Mouse (Mus musculus) erythroid progenitor cell, adult 5-6 weeks (primary cell): ENCODE results near the gene Lamp2. TPM values are rescaled to one million over a fixed set of nuclear protein-coding genes. Genes with fewer than 3 reads are reported as not detected.
"Not testable (repeated sequence)": the region's sequence is repeated elsewhere in the genome, so short reads cannot be mapped to it uniquely, and the experiment has no call there.

Experiments
- ATAC-seq: replicated peaks from 2 replicates; pipeline ENCODE4 v1.8.0; 2016; ENCODE audit warnings: moderate number of reproducible peaks, mild to moderate bottlenecking, moderate TSS enrichment, inconsistent platforms; ENCODE audit not compliant: poor library complexity, low FRiP score, severe bottlenecking
- total RNA-seq, 2 experiments: library from RNA; stranded (forward) in 1 of 2; stranded (reverse) in 1 of 2; fragments of 150-400 nt in 1 of 2; fragments of 186-747, 209-891 nt in 1 of 2; gene quantifications; 2 replicates each; pipeline versions ENCODE4 v1.2.3 to v1.2.4; 2015 to 2017; ENCODE audit warnings: low replicate concordance in 2 of 2

Gene Lamp2
- total RNA-seq, 2 experiments from 2014 or later: 54.8 to 79.6 TPM

DNA sequence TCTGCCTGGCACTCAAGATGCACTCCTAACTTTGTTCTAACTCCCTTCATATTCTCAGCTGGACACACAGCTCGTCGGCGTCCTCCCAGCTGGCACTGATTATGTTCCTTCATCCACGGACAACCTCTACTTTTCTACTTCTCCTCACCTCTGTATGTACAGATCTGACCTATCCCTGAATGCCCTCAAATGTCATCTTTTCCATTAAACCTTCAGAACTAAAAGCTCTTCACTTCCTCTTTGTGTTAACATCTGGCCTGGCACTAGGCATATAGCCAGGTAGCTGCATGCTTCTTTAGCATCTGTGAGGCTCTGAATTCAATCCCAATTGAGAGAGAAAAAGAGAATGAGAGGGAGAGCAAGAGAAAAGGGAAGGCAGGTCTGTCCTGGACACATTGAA, 26.8 kb downstream of the Lamp2 start:
- ATAC-seq: no peak

DNA sequence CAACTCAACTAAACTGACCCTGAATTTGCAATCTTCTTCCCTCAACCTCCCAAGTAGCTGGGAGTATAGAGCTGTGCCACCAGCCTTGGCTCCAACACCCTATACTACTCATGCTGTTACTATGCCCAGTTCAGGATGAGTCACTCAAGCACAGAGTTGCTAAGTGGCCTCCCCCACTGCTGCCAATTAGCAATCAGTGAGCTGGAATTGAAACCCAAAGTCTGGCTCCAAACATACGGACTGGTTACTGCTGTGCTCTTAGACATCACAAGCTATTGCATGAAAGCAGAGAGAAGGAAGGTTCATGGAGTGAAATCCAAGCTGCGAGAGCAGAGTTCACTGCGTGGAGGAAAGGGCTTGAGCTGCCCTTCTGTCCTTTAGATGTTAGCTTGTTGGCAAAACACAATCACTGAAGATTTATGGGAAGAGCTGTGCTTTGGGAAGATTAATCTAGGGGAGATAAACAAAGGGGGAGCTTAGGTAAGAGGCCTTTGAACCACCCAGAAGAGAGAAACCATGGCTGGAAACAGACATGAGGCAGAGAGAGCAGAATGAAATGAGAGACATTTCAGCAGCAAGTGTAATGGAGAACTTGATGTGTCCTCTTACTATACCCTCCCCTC, 27.3 kb downstream of the Lamp2 start:
- no peak for ATAC-seq

- no peak for ATAC-seq
Measured at GRCm38 (mm10) chrX:38426043-38426442, 30.2 kb downstream of the Lamp2 start.

DNA sequence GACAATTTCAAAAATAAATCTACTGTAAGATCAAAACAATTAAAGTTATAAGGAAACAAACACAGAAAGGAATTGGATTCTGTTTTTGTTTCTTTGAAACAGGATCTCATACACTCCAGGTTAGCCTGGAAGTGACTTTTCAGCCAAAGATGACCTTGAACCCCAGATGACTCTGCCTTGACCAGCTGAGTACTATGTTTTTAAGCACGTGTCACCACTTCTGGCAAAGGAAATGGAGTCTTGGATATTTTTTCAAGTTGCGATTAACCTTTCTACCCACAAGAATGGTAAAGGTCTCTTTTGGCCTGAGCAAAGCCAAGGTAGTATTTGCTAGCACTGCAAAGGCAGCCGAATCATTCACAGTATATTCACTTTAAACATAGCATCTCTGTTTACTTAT, 33.2 kb downstream of the Lamp2 start:
- ATAC-seq: no peak

- ATAC-seq: no peak
Measured at GRCm38 (mm10) chrX:38422396-38422795, 33.9 kb downstream of the Lamp2 start.

DNA sequence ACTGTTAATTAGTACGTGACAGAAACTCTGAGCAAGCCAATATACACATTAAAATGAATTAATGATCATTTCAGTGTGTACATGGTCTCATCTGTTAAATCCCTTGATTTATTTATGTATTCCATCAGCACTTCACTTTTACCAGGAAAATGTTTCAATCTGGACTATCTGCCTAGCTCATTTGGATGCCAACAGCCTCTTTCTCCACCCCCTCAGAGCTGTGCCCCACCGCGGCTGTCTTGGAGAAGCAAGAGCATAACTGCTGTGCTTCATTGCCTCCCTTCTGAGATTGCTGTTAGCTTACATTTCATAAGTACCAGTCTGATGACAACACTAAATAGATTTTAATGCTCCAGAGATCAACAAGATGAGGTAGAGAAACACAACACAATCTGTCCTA, 52.4 kb downstream of the Lamp2 start:
- no peak for ATAC-seq

- no peak for ATAC-seq
Measured at GRCm38 (mm10) chrX:38402981-38403380, 53.3 kb downstream of the Lamp2 start.

GRCm38 (mm10) chrX:38402004-38402403, 54.2 kb downstream of the Lamp2 start:
- no peak for ATAC-seq

GRCm38 (mm10) chrX:38400616-38401015, 55.6 kb downstream of the Lamp2 start:
- ATAC-seq: no peak

DNA sequence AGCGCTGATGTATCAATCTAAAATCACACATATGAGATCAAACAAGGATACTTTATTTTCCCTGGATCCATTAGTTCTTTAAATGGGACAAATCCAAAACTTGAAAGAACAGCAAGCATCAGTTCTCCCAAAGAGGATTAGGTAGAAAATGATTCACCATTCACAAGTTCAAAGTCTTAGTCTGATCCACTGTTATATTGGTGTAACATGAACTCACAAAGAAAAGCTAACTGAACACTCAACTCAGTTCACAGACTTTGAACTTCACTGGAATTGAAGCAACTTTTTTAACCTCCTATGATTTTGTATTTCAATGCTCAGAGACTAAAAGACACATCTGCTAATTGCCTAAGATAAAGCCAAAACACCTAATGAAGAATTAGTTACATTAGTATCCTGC, 56.6 kb downstream of the Lamp2 start:
- no peak for ATAC-seq

DNA sequence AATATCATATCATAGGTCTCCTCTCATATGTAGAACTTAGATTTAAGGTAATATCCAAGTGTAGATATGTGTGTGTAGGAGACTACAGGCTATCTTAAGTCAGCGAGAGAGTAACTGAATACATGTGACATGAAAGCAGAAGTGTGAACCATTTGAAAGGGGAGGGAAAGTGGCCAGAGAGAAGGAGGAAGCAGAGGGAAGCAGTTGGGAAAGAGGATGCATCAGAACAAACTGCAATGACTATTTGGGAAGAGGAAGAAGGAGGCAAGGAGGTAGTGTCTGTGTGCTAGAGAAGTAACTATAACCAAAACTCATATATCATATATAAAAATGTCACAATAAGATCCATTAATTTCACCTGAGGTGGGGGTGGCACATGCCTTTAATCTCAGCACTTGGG, 83.1 kb downstream of the Lamp2 start:
- ATAC-seq: not testable (repeated sequence)

DNA sequence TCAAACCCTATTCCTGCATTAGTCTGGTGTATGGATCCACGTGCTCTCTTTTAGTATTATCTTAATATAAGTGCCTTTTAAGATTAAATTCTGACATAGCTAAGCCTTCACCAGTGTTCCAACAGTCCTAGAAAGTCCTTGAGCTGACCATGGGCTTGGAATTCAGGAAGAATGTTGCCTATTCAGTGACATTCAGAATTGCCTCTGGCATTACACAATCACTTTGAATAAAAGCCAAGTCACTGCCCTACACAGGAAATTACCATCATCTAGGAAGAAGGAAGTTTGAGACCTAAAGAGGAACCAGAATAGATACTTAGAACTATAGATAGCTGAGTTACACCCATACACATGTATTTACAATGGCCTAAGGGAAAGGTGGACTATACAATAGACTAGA, 91.6 kb downstream of the Lamp2 start:
- ATAC-seq: not testable (repeated sequence)

DNA sequence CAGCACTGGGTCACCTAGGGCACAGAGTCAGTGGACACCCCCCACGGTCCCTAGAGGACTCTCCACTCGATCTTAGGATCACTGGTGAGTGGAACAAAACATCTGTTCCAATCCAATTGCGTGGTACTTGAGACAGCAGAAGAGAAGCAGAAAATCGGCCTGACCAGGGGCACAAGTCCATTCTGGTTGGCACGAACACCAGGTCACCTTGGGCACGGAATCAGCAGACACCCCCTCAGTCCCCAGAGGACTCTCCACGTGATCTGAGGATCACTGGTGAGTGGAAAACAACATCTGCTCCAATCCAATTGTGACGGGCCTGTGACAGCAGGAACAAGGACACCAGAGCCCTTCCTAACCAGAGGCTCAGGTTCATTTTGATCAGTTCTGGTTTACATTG, 94.2 kb downstream of the Lamp2 start:
- ATAC-seq: no peak

Other genes starting within 250 kb of the Lamp2 start
- not detected in 2 replicates for gene Tmem255a, start 204.0 kb downstream of the Lamp2 start, total RNA-seq (2015; ENCODE audit: low replicate concordance)
- 0.91 TPM in 1 of 2 replicates, not detected in the other for gene Tmem255a, start 204.0 kb downstream of the Lamp2 start, total RNA-seq (2017; ENCODE audit: low replicate concordance)
- gene Atp1b4, start 140.3 kb downstream of the Lamp2 start, total RNA-seq (2015; ENCODE audit: low replicate concordance): not detected in 2 replicates
- not detected in 2 replicates for gene Atp1b4, start 140.3 kb downstream of the Lamp2 start, total RNA-seq (2017; ENCODE audit: low replicate concordance)
- 14.8 and 16.8 TPM in 2 replicates for gene Cul4b, start 119.7 kb upstream of the Lamp2 start, total RNA-seq (2015; ENCODE audit: low replicate concordance)
- gene Cul4b, start 119.7 kb upstream of the Lamp2 start, total RNA-seq (2017; ENCODE audit: low replicate concordance): 9.3 and 14.2 TPM in 2 replicates
- 17.2 and 35.0 TPM in 2 replicates for gene Mcts1, start 144.1 kb upstream of the Lamp2 start, total RNA-seq (2015; ENCODE audit: low replicate concordance)
- gene Mcts1, start 144.1 kb upstream of the Lamp2 start, total RNA-seq (2017; ENCODE audit: low replicate concordance): 0.91 and 8.5 TPM in 2 replicates
- 24.7 and 32.4 TPM in 2 replicates for gene C1galt1c1, start 178.6 kb upstream of the Lamp2 start, total RNA-seq (2015; ENCODE audit: low replicate concordance)
- gene C1galt1c1, start 178.6 kb upstream of the Lamp2 start, total RNA-seq (2017; ENCODE audit: low replicate concordance): 13.0 and 18.3 TPM in 2 replicates